Mouse (Mus musculus) C2C12 (cell line): ENCODE measurements at regions not wholly inside any gene's neighbourhood (a gene's known extent, or its start where the extent isn't known, plus 50 kb on each side); places are given as distances from the start of the nearest gene placed in this dataset.

Experiments
- CEBPB ChIP-seq: IDR thresholded peaks from one replicate; pipeline ENCODE4 v1.6.1; 2011; ENCODE audit warnings: low read depth, mild to moderate bottlenecking, control low read depth, moderate library complexity
- CTCF ChIP-seq: IDR thresholded peaks from one replicate; pipeline ENCODE4 v1.5.1; 2011; ENCODE audit not compliant: control insufficient read depth, insufficient read depth, insufficient read length
- FOSL1 ChIP-seq: IDR thresholded peaks from one replicate; pipeline ENCODE4 v1.8.0; 2011; ENCODE audit warnings: mild to moderate bottlenecking, low read length; ENCODE audit not compliant: poor library complexity, insufficient read depth, severe bottlenecking
- MAX ChIP-seq: IDR thresholded peaks from one replicate; pipeline ENCODE4 v1.6.1; 2011; ENCODE audit warnings: mild to moderate bottlenecking, control low read depth
- MYOD1 ChIP-seq: IDR thresholded peaks from one replicate; pipeline ENCODE4 v1.6.1; 2011; ENCODE audit warnings: low read depth; ENCODE audit not compliant: control insufficient read depth, insufficient read length
- MYOG ChIP-seq: IDR thresholded peaks from one replicate; pipeline ENCODE4 v1.6.1; 2011; ENCODE audit not compliant: control insufficient read depth, insufficient read length; ENCODE audit errors: extremely low read depth
- USF1 ChIP-seq: IDR thresholded peaks from one replicate; pipeline ENCODE4 v1.6.1; 2011; ENCODE audit warnings: low read depth, mild to moderate bottlenecking, control low read depth, moderate library complexity

- no peak for TF ChIP-seq CTCF
- TF ChIP-seq USF1: no peak
- no peak for TF ChIP-seq MYOG
- TF ChIP-seq MYOD1: no peak
- no peak for TF ChIP-seq MAX
- no peak for TF ChIP-seq FOSL1
- TF ChIP-seq CEBPB: no peak
These were observed 79.5 kb upstream of the Zfand5 start for GRCm38 (mm10) chr19:21192576-21192975.
